Mouse (Mus musculus): ENCODE measurements at regions not wholly inside any gene's neighbourhood (a gene's known extent, or its start where the extent isn't known, plus 50 kb on each side); places are given as distances from the start of the nearest gene placed in this dataset.
"Not testable (repeated sequence)": the region's sequence is repeated elsewhere in the genome, so short reads cannot be mapped to it uniquely, and the experiment has no call there.

DNA sequence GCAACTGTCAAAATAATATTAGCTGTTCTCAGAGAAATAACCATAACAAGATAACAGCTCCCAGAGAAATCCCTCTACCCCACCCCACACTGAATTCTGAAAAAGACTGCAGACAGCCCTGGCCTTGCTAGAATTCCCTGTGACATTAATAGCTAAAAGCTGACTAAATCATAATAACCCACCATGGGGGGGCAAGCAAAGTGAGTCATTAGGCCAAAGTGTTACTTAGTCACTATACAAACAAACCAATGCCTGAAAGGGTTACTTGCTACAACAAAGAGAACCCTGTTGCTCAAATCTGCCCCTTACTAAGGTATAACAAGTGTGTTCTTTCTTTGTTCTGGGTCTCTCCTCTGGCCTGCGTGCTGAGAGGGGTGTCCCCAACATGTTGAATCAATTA is 609.1 kb upstream of the Ppp6c start:
- Histone ChIP-seq H3K27ac (ENCODE audit: low read depth, low read length) (no peak overlapping the region), H3K4me1 (replicated peaks; ENCODE audit: control insufficient read depth, insufficient read depth, low read length) (no peaks in the 10 kb centered on the region), H3K36me3 (ENCODE audit: control insufficient read depth, insufficient read depth, low read length) (no peaks in the 10 kb centered on the region), H3K9ac (ENCODE audit: low read length) (no peak overlapping the region), H3K4me3 (ENCODE audit: low read depth, low read length) (no peak overlapping the region), H3K4me2 (ENCODE audit: low read depth, low read length, severe bottlenecking) (no peak overlapping the region), H3K27me3 (ENCODE audit: control insufficient read depth, insufficient read depth, low read length) (no peaks in the 10 kb centered on the region), H3K9me3 (ENCODE audit: control insufficient read depth, low read length) (no peaks in the 10 kb centered on the region)
- 65% methylated on average over 1 of the region's 1 CpGs for WGBS
- ATAC-seq (replicated peaks; ENCODE audit: low FRiP score) (no peak), DNase-seq (ENCODE audit: low spot score) (no peak)

DNA sequence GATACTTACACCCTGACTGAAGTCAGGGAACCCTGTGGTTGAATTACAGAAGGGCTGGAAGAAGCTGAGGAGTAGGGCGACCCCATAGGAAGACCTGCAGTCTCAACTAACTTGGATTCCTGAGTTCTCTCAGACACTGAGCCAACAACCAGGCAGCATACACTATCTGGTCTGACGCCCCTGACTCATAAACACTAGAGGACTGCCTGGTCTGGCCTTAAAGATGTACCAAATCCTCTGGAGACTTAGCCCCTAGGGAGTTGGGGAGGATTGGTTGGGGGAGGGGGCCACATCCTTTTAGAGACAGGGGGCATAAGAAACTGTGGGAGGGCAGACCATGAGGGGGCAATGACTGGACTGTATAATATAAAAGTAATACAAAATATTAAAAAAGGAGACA is 597.6 kb upstream of the Ppp6c start:
- no peak overlapping the region for H3K4me3 ChIP-seq (ENCODE audit: low read depth, low read length)
- H3K4me1 ChIP-seq (replicated peaks; ENCODE audit: control insufficient read depth, insufficient read depth, low read length), result no peaks in the 10 kb centered on the region
- DNase-seq (ENCODE audit: low spot score), result no peak
- H3K27me3 ChIP-seq (ENCODE audit: control insufficient read depth, insufficient read depth, low read length), result no peaks in the 10 kb centered on the region
- no peaks in the 10 kb centered on the region for H3K36me3 ChIP-seq (ENCODE audit: control insufficient read depth, insufficient read depth, low read length)
- no peak for ATAC-seq (replicated peaks; ENCODE audit: low FRiP score)
- 67% methylated on average over 2 of the region's 2 CpGs for WGBS
- H3K27ac ChIP-seq (ENCODE audit: low read depth, low read length), result no peak overlapping the region
- no peak overlapping the region for H3K9ac ChIP-seq (ENCODE audit: low read length)
- H3K4me2 ChIP-seq (ENCODE audit: low read depth, low read length, severe bottlenecking), result no peak overlapping the region
- no peaks in the 10 kb centered on the region for H3K9me3 ChIP-seq (ENCODE audit: control insufficient read depth, low read length)

GRCm38 (mm10) chr2:39806681-39807080 is 580.4 kb upstream of the Ppp6c start:
- H3K9me3 ChIP-seq (ENCODE audit: control insufficient read depth, low read length); H3K4me1 ChIP-seq (replicated peaks; ENCODE audit: control insufficient read depth, insufficient read depth, low read length); H3K4me2 ChIP-seq (ENCODE audit: low read depth, low read length, severe bottlenecking); H3K36me3 ChIP-seq (ENCODE audit: control insufficient read depth, insufficient read depth, low read length); ATAC-seq (replicated peaks; ENCODE audit: low FRiP score); H3K4me3 ChIP-seq (ENCODE audit: low read depth, low read length); H3K27me3 ChIP-seq (ENCODE audit: control insufficient read depth, insufficient read depth, low read length); H3K9ac ChIP-seq (ENCODE audit: low read length); H3K27ac ChIP-seq (ENCODE audit: low read depth, low read length): not testable (repeated sequence)
- WGBS, result 52% methylated on average over 16 of the region's 16 CpGs
- DNase-seq (ENCODE audit: low spot score), result peak; percentile 52

Data from forebrain, embryonic 11.5 days (tissue).